Mouse (Mus musculus) embryo, embryonic 11 days (tissue): ENCODE results near the gene Zbtb45.
A peak's percentile ranks its signal among the peaks of the same experiment; 100 is the strongest.

Source experiments
- DNase-seq: peaks from one replicate; pipeline ENCODE4 v3.0.0-alpha.2; 2015

The Zbtb45 gene

DNA sequence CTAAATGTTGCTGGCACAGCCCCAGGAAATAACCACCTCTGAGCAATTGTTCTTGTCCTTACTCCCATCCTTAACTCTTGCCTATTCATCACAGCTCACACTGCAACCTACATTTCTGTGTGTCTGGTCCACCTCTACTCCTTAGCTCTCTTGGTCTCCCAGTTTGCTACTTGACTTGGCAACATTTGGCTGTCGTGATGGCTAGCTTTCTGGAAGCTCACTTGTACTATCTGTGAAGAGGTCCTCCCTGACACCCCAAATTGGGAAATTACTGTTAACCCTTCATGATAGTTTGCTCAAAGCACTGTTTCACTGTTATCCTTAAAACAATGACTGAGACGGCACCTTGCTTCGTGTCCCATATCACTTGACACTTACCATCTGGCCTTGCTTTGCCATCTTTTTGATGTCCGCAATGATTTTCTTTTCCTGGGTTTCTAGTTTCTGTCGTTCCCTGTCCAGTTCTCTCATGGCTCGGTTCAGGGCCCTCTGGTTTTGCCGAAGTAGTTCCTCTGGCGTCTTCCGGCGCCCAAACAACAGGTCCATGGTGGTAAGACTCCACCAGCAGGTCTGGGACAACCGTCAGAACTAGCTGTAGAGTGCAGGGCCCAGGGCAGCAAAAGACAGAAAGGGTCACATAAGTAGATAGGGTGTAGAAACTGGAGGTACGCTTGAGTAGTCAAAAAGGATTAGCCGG is 23.8 kb upstream of the Zbtb45 start:
- no peak for DNase-seq

DNA sequence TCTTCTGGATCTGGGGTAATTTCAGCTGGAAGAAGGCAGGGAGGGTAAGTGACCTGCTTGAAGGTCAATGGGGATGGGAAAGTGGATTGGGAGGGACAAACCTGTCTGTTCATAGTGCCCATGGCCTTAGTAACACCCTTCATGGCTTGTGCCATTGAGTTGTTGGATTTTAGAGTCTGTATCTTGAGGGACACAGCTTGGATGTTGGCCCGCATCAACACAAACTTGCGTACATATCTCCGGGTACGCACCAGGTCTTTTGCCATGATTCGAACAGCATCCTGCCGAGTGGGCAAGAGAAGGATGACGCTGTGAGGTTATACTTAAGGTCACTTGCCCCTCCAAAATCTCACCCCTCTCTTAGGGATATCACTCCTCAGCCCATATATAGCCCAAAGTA is 22.7 kb upstream of the Zbtb45 start:
- DNase-seq, result no peak

- DNase-seq, result no peak
These were observed 22.1 kb upstream of the Zbtb45 start for GRCm38 (mm10) chr7:13031983-13032382.

- DNase-seq, result peak; percentile 23
These were observed 21.2 kb upstream of the Zbtb45 start for GRCm38 (mm10) chr7:13031069-13031468.

DNA sequence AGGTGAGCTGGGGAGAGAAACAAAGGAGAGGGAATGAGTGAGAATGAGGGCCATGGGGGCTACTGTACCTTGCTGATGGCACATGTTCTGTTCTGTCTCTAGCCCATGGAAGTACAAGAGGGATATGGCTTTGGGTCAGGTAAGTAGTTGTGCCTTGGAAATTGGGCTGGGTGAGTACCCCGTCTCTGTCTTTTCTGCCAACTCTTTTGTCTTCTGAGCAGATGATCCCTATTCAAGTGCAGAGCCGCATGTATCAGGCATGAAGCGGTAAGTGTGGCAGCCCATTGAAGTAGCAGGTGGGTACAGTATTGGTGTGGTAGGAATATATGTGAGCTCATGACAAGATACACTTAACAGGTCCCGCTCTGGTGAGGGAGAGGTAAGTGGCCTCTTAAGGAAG is 19.2 kb upstream of the Zbtb45 start:
- no peak for DNase-seq

- no peak for DNase-seq
These were observed 15.8 kb upstream of the Zbtb45 start for GRCm38 (mm10) chr7:13025511-13026112.

DNA sequence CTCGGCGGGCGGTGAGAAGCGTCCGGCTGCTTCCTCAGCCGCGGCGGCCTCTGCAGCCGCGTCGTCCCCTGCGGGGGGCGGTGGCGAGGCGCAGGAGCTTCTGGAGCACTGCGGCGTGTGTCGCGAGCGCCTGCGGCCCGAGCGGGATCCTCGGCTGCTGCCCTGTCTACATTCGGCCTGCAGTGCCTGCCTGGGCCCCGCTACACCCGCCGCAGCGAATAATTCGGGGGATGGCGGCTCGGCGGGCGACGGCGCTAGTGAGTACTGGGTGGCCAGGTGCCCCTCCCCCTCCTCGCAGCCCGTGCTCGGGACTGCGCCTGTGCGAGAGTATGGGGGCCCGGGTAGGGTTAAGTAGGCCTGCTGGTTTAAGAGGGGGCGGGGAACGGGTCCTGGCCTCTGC is 15.0 kb upstream of the Zbtb45 start:
- peak; percentile 83 for DNase-seq

GRCm38 (mm10) chr7:13023928-13024731 is 14.3 kb upstream of the Zbtb45 start:
- DNase-seq, result peak; percentile 97

GRCm38 (mm10) chr7:13022773-13023535 is 13.1 kb upstream of the Zbtb45 start:
- peak; percentile 95 for DNase-seq

- no peak for DNase-seq
These were observed 5.4 kb upstream of the Zbtb45 start for GRCm38 (mm10) chr7:13015217-13015616.

DNA sequence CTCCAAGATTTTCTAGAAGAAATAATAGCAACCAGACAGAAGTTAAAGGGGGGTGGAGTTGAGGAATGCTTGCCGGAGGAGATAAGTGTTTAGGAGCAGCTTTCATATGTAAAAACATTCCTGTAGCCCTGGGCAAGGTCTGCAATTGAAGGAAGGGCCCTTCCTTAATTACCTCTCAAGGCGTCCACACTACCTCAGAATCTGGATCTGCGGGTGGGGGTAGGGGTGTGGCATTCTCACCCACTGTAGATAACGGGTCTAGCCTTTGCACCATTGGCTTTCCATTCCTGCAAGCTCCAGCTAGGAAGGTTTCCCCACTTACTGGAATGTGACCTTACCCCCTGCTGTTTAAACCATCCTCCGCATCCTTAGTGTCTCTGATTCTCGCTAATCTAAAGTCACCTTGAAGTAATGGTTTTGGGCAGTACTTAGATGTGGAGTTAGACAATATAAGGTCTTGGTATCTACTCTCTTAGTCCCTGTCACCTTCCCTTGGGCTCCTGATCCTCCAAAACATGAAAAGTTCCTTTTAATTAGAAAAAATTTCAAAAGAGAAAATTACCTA is 4.5 kb upstream of the Zbtb45 start:
- DNase-seq, result no peak

DNA sequence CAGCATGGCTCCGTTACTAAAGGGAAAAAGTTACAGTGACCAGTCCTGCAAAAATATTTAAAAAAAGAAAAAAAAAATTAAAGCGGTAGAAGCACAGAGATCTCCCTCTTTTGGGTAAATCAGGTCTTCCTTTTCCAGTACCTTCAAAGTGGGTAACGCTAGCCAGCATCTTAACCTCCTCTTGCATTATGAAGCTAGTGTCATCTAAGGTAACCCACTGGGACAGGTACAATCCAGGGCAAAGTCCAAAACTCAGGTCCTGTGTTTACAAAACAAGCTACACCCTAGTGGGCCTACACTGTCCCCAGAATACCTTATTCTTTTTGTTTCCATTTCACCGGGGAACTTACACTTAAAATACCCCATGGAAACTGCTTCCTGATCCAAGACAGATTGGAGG is 3.8 kb upstream of the Zbtb45 start:
- no peak for DNase-seq

- peak; percentile 96 for DNase-seq
These were observed 460 bp downstream of the Zbtb45 start for GRCm38 (mm10) chr7:13009143-13010004.

DNA sequence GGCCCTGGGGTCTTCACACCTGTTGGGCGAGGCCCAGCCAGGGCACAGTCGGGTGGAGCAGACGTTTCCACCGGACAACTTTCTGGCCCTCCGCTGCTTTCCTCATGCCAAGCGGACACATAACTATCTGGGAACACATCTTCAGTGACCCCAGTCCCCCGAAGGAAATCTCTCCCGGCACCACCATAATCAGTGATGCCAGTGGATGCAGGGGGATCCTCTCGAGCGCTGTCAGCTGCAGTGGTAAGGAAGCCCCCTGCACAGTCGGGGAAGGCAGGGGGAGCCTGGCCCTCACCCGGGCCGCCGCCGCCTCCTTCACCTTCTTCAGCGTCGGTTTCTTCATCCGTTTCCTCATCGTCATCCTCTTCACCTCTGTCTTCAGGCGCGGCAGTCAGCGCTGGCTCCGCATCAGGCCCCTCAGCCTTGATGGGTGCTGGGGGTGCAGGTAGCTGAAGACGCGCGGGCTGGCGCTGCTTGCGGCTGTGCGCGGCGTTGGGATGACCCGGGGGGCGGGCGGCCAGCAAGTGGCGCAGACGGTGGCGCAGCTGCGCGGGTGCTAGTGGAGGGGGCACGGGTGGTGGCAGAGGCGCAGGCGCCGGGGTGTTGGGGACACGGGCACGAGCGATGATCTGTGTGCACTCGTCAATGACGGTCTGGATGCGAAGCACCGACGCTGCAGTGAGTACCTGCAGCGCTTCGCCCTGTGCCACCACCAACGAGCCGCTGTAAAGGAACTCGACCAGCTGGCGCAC is 2.3 kb downstream of the Zbtb45 start:
- DNase-seq, result no peak

GRCm38 (mm10) chr7:13006531-13006930 is 3.3 kb downstream of the Zbtb45 start:
- DNase-seq, result no peak

GRCm38 (mm10) chr7:13006011-13006410 is 3.8 kb downstream of the Zbtb45 start:
- DNase-seq, result no peak

DNA sequence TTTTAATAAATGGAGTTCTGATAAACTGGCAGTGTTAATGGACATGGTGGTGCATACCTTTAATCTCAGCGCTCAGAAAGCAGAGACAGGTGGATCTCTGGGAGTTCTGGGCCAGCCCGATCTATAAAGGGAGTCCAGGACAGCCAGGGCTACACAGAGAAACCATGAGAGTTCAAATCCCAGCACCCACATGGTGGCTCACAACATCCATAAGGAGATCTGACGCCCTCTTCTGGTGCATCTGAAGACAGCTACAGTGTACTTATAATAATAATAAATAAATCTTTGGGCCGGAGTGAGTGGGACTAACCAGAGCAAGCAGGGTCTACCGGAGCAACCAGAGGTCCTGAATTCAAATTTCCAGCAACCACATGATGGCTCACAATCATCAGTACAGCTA is 6.5 kb downstream of the Zbtb45 start:
- no peak for DNase-seq

- no peak for DNase-seq
These were observed 8.2 kb downstream of the Zbtb45 start for GRCm38 (mm10) chr7:13001584-13001983.

- DNase-seq, result no peak
These were observed 11.0 kb downstream of the Zbtb45 start, which contains the start of gene Trim28 for GRCm38 (mm10) chr7:12998851-12999250. Trim28 (plus strand) TSS chr7:12999114.

DNA sequence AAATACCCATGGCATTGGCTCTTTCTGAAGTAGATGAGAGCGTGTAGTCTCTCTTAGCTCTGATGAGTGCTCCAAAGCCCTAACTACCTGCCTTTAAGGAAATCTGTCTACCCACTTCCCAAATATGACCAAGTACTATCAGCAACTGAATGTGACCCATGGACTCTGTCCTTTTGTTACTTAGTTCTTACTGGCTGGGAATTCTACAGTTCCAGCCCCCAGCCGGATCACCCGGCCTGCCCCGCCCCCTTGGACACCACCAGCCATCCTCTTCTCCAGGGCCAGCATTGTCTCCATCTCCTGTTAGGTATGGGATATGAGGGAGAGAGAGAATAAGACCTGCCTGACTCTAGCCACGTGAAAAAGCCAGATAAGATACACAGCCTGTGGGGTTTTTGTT is 11.8 kb downstream of the Zbtb45 start, which contains the start of gene Slc27a5:
TSS of gene Slc27a5 (minus strand) at position 140 of the 400 bp plus-strand sequence.
- DNase-seq, result no peak

DNA sequence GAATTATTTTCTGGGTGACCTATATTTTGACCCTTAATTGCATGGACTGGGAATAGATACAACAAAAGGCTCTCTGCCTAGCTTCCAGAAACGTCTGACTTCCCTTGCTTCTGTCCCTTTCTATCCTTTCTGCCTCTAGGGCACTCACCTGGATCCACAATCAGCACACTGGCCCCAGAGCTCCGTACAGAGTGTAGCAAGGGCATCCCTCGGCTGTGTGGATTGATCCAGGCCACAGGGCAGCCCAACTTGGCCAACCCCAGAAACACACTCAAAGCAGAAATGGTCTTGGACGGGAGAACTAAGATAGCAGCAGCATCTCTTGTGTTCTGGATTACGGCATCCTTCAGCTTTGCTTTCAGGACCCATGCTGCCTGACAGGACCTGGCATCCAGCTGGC is 12.6 kb downstream of the Zbtb45 start:
- no peak for DNase-seq
